ENCODE assay signal across 7 mouse cellular contexts in the genomic region with DNA sequence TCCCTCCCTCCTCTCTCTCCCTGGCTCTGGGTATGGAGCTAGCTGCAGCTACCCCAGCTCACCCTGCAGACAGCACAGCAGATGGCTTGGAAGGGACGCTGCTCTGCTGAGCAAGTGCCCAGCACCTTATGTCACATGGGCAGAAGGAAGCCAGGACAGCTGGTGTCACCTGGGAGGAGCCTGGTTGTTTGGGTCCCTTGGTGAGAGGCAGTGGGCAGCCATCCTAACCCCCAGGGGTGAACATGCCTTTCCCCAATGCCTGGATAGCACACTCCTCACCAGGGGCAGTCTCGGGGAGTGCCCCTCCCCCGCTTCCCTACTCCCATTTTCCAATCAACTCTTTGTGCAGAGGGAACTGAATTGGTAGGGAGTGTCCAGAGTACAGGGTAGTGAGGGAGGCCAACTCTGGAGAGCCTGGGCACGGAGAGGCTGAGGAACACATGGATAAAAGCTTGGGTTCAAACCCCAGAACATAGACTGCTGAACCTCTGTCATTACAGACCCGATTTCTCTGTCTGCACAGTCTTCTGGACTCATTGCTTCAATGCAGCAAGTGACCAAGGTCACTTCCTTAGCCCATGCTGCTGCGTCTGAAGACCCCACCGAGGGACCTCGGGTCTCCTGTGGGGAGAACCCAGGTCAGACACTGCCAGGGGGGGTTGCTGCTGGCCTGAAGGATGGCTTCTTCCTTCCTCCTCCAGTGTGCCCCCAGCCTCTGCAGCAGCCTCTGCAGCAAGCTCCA. TPM values are rescaled to one million over a fixed set of nuclear protein-coding genes. Genes with fewer than 3 reads are reported as not detected.
DNase-seq lines count a peak whose midpoint lies in the region; ATAC-seq lines count a peak whose summit lies in the region.

No protein-coding gene starts in this region.

- H3K4me3 ChIP-seq in embryonic facial prominence, embryonic 12.5 days: no peak overlapping the region
- H3K4me3 ChIP-seq in heart, embryonic 14.5 days (ENCODE audit: control insufficient read depth in 1 of 2, insufficient read depth in 1 of 2, low read depth in 1 of 2, low read length in 2 of 2): no peak overlapping the region
- peak overlapping the region; percentile 1; the same call in 1 of the 2 replicates for H3K4me3 ChIP-seq in neural tube, embryonic 12.5 days

- H3K9ac ChIP-seq in embryonic facial prominence, embryonic 12.5 days: 0 out of 2 replicates have a peak overlapping the region, but pooled peaks have one; percentile 27
- H3K9ac ChIP-seq in heart, embryonic 14.5 days (ENCODE audit: low read length): 0 out of 2 replicates have a peak overlapping the region, but pooled peaks have one; percentile 21
- peak overlapping the region; percentile 38 for H3K9ac ChIP-seq in neural tube, embryonic 12.5 days

- H3K27me3 ChIP-seq in embryonic facial prominence, embryonic 12.5 days: no peaks in the 10 kb centered on the region
- no peaks in the 10 kb centered on the region for H3K27me3 ChIP-seq in heart, embryonic 14.5 days (ENCODE audit: control insufficient read depth, insufficient read depth, low read length)
- no peaks in the 10 kb centered on the region for H3K27me3 ChIP-seq in neural tube, embryonic 12.5 days (replicated peaks)

- no peak overlapping the region for H3K27ac ChIP-seq in embryonic facial prominence, embryonic 12.5 days
- 0 out of 4 replicates have a peak overlapping the region, but pooled peaks of 1 of the 2 experiments have one; percentile 14 for H3K27ac ChIP-seq in heart, embryonic 14.5 days (replicated peaks in 1 of 2; ENCODE audit: control insufficient read depth in 1 of 2, insufficient read depth in 1 of 2, low read depth in 2 of 2, low read length in 2 of 2)
- H3K27ac ChIP-seq in neural tube, embryonic 12.5 days: no peak overlapping the region

- peak; percentile 24 for DNase-seq in urinary bladder, adult 2 months (ENCODE audit: low spot score)
- no peak for DNase-seq in urinary bladder, postnatal 14 days (ENCODE audit: low spot score)
- DNase-seq in kidney, postnatal 4 days: peak; percentile 55 to 74
- no peak for DNase-seq in spleen, postnatal 36 days (ENCODE audit: low spot score in 2 of 2)

- H3K4me2 ChIP-seq in embryonic facial prominence, embryonic 12.5 days (replicated peaks): peak overlapping the region; percentile 4; the same call in 1 of the 2 replicates
- H3K4me2 ChIP-seq in heart, embryonic 14.5 days (ENCODE audit: low read length): no peak overlapping the region
- H3K4me2 ChIP-seq in neural tube, embryonic 12.5 days (replicated peaks): peak overlapping the region; percentile 8; the same call in 1 of the 2 replicates

- WGBS in embryonic facial prominence, embryonic 12.5 days: 9% methylated on average over 8 of the region's 8 CpGs
- 22% methylated on average over 8 of the region's 8 CpGs for WGBS in heart, embryonic 14.5 days
- 8% methylated on average over 8 of the region's 8 CpGs for WGBS in neural tube, embryonic 12.5 days

- peak; percentile 13; the same call in 1 of the 2 replicates for ATAC-seq in embryonic facial prominence, embryonic 12.5 days (ENCODE audit: insufficient number of reproducible peaks, insufficient read depth, low FRiP score, low TSS enrichment)
- 0 out of 2 replicates have a peak, but pooled peaks have one; percentile 17 for ATAC-seq in heart, embryonic 14.5 days (ENCODE audit: insufficient number of reproducible peaks, insufficient read depth, low FRiP score, low read depth)
- peak; percentile 30; the same call in 1 of the 2 replicates for ATAC-seq in neural tube, embryonic 12.5 days (ENCODE audit: low FRiP score, low read depth)

- H3K36me3 ChIP-seq in embryonic facial prominence, embryonic 12.5 days: no peaks in the 10 kb centered on the region
- H3K36me3 ChIP-seq in heart, embryonic 14.5 days (ENCODE audit: control insufficient read depth, insufficient read depth, low read length): peaks cover 9% of the 10 kb centered on the region; the same call in 1 of the 2 replicates
- H3K36me3 ChIP-seq in neural tube, embryonic 12.5 days: no peaks in the 10 kb centered on the region

- H3K4me1 ChIP-seq in embryonic facial prominence, embryonic 12.5 days: peaks cover 27% of the 10 kb centered on the region
- peaks cover 19 to 28% of the 10 kb centered on the region in 2 experiments for H3K4me1 ChIP-seq in heart, embryonic 14.5 days (ENCODE audit: control insufficient read depth in 2 of 2, insufficient read depth in 2 of 2, low read length in 2 of 2)
- peaks cover 27% of the 10 kb centered on the region for H3K4me1 ChIP-seq in neural tube, embryonic 12.5 days

- no peaks in the 10 kb centered on the region for H3K9me3 ChIP-seq in embryonic facial prominence, embryonic 12.5 days
- H3K9me3 ChIP-seq in heart, embryonic 14.5 days (ENCODE audit: control insufficient read depth, low read length): no peaks in the 10 kb centered on the region
- H3K9me3 ChIP-seq in neural tube, embryonic 12.5 days: no peaks in the 10 kb centered on the region

RNA-seq across cellular contexts. Expression of gene H6pd, which starts 18.4 kb away (rescaled TPM):
- 45.9 and 57.6 TPM in 2 replicates for polyA plus RNA-seq in urinary bladder, adult 2 months (2012; rRNA removed)
- 7.4 and 8.4 TPM in 2 replicates for polyA plus RNA-seq in embryonic facial prominence, embryonic 12.5 days (2016; fragmentation: Nextera tagmentation; extraction: Ambion mirVana)
- 8.6 and 8.9 TPM in 2 replicates for polyA plus RNA-seq in heart, embryonic 14.5 days (2014; fragmentation: Nextera tagmentation; extraction: Ambion mirVana)
- polyA plus RNA-seq in neural tube, embryonic 12.5 days (2016; fragmentation: Nextera tagmentation; extraction: Ambion mirVana): 3.3 and 4.0 TPM in 2 replicates

RNA-seq across cellular contexts. Expression of gene Spsb1, which starts 35.5 kb away (rescaled TPM):
- 21.0 and 21.7 TPM in 2 replicates for polyA plus RNA-seq in urinary bladder, adult 2 months (2012; rRNA removed)
- 21.0 and 22.6 TPM in 2 replicates for polyA plus RNA-seq in embryonic facial prominence, embryonic 12.5 days (2016; fragmentation: Nextera tagmentation; extraction: Ambion mirVana)
- polyA plus RNA-seq in heart, embryonic 14.5 days (2014; fragmentation: Nextera tagmentation; extraction: Ambion mirVana): 6.0 and 6.3 TPM in 2 replicates
- polyA plus RNA-seq in neural tube, embryonic 12.5 days (2016; fragmentation: Nextera tagmentation; extraction: Ambion mirVana): 17.3 and 19.1 TPM in 2 replicates

Comparison
In these comparisons a context has a peak if more than half of its experiments do, and no peak if none do; other contexts are left out.
1. DNase-seq: peak in urinary bladder, adult 2 months (single experiment) and kidney, postnatal 4 days (2 of 2); none in urinary bladder, postnatal 14 days (single experiment) and spleen, postnatal 36 days (0 of 2).
2. Peak in every context shown above with its lines, with median percentiles within 50 percentile points of each other: ATAC-seq and H3K9ac ChIP-seq.